Mouse (Mus musculus) megakaryocyte, embryonic 14.5 days (primary cell): ENCODE results near the gene Daglb.

ENCODE experiments used
- FLI1 ChIP-seq: IDR thresholded peaks from 2 replicates; pipeline ENCODE4 v1.6.1; 2012; ENCODE audit warnings: low read length, inconsistent platforms, mixed read lengths
- GATA1 ChIP-seq: IDR thresholded peaks from 3 replicates; pipeline ENCODE4 v1.6.1; 2012; ENCODE audit warnings: mixed read lengths, low read length, inconsistent platforms, borderline replicate concordance

DNA sequence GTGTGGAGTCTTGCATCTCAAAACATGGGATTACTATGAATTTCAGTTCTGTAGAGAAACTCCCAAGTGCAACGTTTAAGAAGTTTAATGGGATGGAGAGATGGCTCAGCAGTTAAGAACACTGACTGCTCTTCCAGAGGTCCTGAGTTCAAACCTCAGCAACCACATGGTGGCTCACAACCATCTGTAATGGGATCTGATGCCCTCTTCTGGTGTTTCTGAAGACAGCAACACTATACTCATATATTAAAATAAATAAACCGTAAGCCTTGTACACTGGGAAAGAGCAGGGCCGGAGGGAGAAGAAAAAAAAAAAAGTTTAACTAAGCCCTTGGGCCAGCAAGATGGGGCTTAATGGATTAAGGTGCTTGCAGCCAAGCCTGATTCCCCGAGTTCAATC is 41.4 kb upstream of the Daglb start:
- TF ChIP-seq GATA1 (no peak), FLI1 (no peak)
